Mouse (Mus musculus) lung, postnatal 0 days (tissue): ENCODE data around the gene Lgals3.

Experiments
- CTCF ChIP-seq: IDR thresholded peaks from 2 replicates; pipeline ENCODE4 v1.5.1; 2016; ENCODE audit warnings: antibody characterized with exemption, mild to moderate bottlenecking
- EP300 ChIP-seq: IDR thresholded peaks from 2 replicates; pipeline ENCODE4 v1.6.1; 2016; ENCODE audit warnings: antibody characterized with exemption, mild to moderate bottlenecking, control low read depth

- no peak for TF ChIP-seq CTCF
- no peak for TF ChIP-seq EP300
Observed at GRCm38 (mm10) chr14:47402735-47403134, 35.2 kb downstream of the Lgals3 start.
